Mouse (Mus musculus) NIH3T3 (cell line): ENCODE data around the gene Klhdc8a.
A peak's percentile ranks its signal among the peaks of the same experiment; 100 is the strongest.

Source experiments
- DNase-seq: peaks from one replicate; pipeline ENCODE4 v3.0.0-alpha.2; 2012; ENCODE audit warnings: low read depth

Gene Klhdc8a

DNA sequence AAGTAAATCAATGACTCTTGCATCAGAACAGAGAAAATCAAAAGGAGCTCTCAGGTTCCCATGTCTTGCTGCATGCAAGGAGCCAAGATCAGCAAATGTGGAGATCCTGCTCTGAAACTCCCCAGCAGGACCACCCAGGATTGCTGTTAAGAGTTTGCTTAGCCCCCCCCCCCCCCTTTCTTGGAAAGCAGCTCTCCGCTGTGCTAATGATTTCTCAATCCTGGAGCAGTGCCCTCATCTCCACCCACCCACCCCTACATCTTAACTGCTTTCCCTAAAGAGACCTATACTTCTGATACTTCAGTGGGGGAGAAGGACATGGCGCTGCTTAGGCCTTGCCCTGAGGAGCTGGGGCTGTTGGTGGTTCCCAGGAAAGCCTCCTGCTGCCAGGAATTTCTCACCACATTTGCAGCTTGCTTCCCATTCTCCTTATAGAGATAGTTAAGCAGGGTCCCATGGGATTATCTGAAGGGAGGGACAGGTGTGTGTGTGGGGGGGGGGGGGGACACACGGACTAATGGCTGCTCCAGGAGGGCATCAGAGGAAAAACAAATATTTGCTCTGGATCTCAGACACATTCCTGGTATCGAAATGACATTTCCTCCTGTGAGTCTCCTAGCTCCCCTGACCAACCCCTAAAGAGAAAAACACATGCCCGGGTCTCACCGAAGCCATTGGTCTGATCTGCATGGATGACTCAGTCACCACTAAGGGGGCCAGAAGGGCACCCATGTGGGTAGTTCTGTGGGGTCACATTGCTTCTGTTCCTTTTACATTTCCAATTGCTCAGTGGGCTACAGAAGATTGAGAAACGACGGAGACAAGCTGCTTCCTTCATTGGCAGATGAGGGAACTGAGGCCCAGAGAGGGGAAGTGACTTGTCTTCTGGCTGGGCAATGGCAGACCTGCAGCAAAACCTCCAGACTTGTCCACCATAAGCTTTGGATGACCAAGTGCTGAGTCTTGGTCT, 19.8 kb downstream of the Klhdc8a start:
- DNase-seq, result peak; percentile 77

DNA sequence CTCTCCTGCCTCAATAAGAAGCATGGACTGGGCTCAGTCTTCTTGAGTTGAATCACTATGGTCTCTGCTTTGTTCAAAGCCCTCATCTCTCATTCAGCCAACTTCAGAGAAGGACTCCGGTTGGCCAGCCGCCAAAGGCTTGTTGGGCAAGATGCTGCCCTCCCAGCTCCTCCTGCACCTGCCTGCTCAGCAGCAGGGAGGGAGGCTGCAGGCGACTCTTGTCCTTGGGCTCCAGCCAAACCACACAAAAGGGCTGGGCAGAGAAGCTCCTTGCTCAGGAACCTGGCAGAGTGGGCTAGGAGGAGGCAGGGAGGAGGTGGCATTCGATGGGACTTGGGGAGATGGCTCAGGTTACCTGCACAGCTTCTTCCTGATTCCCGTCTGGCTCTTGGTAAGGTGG, 20.8 kb downstream of the Klhdc8a start:
- DNase-seq, result peak; percentile 78

- no peak for DNase-seq
Measured at GRCm38 (mm10) chr1:132321821-132322580, 23.6 kb downstream of the Klhdc8a start.

GRCm38 (mm10) chr1:132322711-132323542, 24.5 kb downstream of the Klhdc8a start:
- no peak for DNase-seq

GRCm38 (mm10) chr1:132326777-132327176, 28.4 kb downstream of the Klhdc8a start:
- peak; percentile 83 for DNase-seq

- no peak for DNase-seq
Measured at GRCm38 (mm10) chr1:132327477-132327876, 29.1 kb downstream of the Klhdc8a start.

DNA sequence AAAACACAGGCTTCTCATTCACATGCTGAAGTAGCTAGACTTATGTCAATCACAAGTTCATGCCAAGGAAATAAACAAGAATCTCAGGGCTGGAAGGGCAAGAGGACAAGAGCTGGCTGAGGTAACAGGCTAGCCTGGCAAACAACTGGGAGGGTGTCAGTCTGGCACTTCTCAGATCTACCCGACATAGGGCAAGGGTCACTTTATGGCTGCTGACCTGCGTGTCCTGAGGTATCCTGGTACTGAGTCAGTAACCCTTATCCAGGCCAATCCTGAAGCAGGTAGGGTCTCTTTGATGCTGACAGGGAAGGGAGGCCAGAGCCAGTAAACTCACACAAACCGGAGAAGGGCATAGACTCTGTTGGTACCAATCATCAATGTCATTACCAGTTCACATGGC, 30.1 kb downstream of the Klhdc8a start:
- no peak for DNase-seq

GRCm38 (mm10) chr1:132329656-132330055, 31.2 kb downstream of the Klhdc8a start:
- no peak for DNase-seq

- no peak for DNase-seq
Measured at GRCm38 (mm10) chr1:132330397-132330796, 32.0 kb downstream of the Klhdc8a start.

- no peak for DNase-seq
Measured at GRCm38 (mm10) chr1:132331283-132331682, 32.9 kb downstream of the Klhdc8a start.

DNA sequence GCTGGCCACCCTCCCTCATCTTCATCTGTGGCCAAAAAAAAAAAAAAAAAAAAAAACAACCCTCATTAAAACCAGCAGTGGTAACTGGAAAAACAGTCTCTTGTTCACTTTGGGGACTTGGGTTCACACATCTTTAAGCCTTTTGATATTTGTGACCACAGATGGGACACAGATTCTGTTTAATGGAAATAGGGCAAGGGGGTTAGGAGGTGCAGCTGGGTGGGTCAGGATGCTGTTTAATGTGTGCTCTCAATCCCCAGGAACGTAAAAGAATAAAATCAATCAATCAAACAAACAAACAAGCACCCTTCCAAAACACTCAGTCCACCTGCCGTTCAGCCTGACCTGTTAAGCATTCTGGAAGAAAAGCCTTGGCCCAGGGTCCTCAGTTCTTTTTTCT, 34.8 kb downstream of the Klhdc8a start:
- DNase-seq, result no peak

DNA sequence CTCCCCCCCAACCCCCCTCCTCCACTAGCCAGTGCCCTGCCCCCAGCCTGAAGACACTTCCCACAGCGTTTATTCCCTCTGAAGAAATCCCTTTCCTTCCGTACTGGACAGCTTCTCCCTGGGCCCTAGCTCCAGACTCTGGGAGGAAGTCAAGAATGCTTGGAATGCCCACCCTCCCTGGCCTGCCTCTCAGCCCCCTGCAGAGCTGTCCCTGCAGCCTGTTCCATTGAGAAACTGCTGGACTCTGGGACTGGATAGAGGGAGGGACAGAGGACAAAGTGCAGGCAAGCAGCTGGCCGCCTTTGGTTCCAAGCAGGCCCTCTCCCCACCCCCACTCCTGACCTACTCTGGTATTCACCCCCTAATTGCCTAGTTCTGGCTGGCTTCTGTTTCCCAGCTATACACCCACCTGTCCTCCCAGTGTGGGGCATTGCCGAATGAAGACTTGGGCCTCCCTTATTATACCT, 35.3 kb downstream of the Klhdc8a start:
- peak; percentile 84 for DNase-seq

DNA sequence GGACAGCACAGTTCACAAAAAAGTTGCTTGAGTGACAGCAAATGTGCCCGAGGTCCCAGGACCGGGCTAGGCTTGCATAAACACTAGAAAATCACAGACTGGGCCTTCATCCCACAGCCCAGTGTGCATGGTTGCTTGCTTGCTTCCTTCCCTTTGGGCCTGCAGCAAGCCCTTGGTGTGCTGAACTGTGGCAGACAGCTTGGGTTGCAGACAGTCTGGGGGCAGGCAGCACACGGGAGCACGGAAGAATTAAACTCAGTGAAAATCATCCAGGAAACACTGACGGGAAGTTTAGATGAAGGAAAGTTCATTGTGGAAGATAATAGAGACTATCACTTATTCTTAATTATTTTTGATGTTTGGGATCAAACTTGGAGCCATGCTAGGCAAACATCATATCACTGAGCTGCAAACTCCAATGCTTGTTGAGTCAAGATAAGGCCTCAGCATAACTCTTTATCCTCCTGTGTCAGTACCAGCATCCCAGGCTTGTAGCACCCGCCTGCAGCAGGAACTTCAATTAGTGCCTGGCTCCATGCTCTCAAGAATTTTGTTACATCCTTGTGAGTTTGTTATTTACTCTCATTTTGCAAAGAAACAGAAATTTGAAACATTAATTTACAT, 35.9 kb downstream of the Klhdc8a start:
- peak; percentile 32 for DNase-seq

DNA sequence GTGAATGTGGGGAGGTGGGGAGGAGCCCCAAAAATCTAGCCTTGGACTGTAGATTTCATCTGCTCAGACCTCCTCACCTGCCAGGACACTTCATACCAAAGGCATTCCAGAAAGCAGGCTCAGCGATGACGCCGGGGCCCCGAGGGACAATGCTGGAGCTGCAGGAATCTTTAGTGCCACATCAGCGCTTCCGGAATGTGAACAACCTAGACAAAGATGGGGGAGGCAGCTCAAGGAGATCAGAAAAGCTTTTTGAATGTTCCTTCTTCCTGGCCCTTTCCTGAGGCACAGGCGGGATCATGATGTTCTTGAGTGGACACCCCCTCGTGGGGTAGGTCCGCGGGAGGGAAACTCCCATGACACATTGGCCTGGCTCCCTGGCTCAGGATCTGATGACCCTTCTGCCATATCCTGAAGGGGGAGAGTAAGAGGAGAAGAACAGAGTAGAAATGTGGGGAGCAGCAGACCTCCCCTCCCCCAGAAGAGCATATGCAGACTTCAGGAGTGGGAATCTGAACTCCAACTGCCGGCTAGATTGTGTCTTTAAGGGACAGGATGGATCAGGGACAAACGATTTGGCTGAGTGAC, 37.0 kb downstream of the Klhdc8a start:
- peak; percentile 82 for DNase-seq

GRCm38 (mm10) chr1:132336921-132337320, 38.5 kb downstream of the Klhdc8a start:
- DNase-seq, result no peak

DNA sequence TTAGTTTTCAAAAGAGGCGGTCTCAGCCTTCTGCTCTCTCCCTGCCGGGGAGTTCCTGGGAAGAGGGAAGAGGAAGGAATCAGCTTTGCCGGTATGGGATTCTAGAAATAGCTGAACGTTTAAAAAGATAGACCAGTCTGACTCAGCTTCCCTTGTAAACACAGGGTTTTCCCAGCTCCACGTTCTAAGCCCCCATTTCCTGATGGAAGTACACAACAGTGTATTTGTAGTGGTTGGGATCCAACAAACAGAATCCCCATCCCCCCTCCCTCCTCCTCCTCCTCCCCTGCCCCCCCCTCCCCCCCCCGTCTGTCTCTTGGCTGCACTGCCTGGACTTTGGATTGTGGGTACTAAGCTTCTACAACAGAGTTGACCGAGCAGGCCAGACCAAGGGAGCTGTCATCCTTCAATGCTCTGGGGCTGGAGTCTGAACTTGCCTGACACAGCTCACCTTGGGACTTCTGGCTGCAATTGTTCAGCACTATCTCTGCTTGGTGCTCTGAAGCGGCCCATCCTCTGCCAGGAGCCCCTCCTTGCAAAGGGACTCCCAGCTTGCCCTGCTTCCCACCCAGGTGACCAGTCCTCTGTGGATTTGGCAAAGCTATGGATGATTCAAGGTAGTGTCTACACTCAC, 39.7 kb downstream of the Klhdc8a start:
- no peak for DNase-seq

GRCm38 (mm10) chr1:132341731-132342501, 43.5 kb downstream of the Klhdc8a start:
- no peak for DNase-seq

- no peak for DNase-seq
Measured at GRCm38 (mm10) chr1:132342518-132342917, 44.1 kb downstream of the Klhdc8a start.

DNA sequence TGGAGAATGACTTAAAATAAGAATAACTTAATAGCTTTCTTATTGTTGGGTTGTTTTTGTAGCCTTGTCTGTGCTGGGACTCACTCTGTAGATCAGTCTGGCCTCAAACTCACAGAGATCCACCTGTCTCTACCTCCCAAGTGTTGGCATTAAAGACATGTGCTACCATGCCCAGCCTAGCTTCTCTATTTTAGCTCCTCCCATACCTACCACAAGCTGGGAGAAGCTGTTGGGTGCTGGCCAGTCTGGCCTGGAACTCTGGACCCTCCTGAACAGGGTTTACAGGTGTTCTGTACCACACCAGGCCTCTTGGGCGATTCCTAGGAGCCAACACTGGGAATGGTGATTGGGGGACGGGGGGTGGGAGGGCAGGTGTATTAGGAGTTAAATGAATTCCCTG, 44.8 kb downstream of the Klhdc8a start:
- no peak for DNase-seq

GRCm38 (mm10) chr1:132343656-132344055, 45.2 kb downstream of the Klhdc8a start:
- DNase-seq, result no peak
